Mouse (Mus musculus) lung, postnatal 0 days (tissue): ENCODE data around the gene Ikbip.

Experiments used
- CTCF ChIP-seq: IDR thresholded peaks from 2 replicates; pipeline ENCODE4 v1.5.1; 2016; ENCODE audit warnings: antibody characterized with exemption, mild to moderate bottlenecking
- EP300 ChIP-seq: IDR thresholded peaks from 2 replicates; pipeline ENCODE4 v1.6.1; 2016; ENCODE audit warnings: antibody characterized with exemption, mild to moderate bottlenecking, control low read depth

DNA sequence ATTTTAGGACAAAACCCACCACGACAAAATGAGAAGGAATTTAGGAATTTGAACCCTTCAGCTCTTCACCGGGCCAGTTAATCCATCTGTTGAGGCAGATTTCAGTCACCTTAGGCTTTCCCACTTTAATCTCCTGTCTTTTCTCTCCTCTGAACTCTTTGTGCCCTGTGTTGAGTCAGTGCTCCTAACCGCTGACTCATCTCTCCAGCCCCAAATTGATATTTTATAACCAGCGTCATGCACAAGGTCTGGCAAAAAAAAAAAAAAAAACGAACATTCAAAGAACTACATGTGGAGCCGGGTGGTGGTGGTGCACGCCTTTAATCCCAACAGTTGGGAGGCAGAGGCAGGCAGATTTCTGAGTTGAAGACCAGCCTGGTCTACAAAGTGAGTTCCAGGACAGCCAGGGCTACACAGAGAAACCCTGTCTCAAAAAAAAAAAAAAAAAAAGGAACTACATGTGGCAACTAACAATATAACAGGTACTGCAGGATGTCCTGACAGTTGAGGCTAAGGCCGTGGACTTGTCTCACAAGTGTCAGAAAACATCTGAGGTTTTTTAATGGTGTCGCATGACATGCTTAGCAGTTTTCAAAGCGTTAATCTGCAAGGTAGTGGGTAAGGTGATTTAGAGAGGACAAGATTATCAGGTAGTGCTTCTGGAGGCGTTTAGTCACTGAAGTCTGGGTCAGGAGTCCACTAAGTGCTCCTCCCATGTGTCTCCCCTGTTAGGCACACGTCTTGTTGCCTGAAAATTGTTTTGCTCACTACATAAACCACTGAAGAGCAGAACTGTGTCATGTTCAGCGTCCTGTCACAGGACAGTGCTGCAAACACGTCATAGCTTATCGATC, 11.7 kb downstream of the Ikbip start:
- no peak for TF ChIP-seq CTCF
- TF ChIP-seq EP300: no peak
